Mouse (Mus musculus): Measurements from ENCODE around the gene Tigd4.

GRCm38 (mm10) chr3:84610183-84610710 lies 16.9 kb downstream of the Tigd4 start:
- TF ChIP-seq GATA1 (IDR thresholded peaks at IDR 0.05; ENCODE audit: low read length) (no peak), TAL1 (IDR thresholded peaks at IDR 0.05; ENCODE audit: low read length) (no peak)
